Mouse (Mus musculus) myocyte (in vitro differentiated cells): ENCODE measurements at regions not wholly inside any gene's neighbourhood (a gene's known extent, or its start where the extent isn't known, plus 50 kb on each side); places are given as distances from the start of the nearest gene placed in this dataset.

Source experiments
- E2F4 ChIP-seq: IDR thresholded peaks from one replicate; pipeline ENCODE4 v1.6.1; 2011; ENCODE audit warnings: mild to moderate bottlenecking, control low read depth, moderate library complexity; ENCODE audit not compliant: insufficient read depth
- POLR2A ChIP-seq: IDR thresholded peaks from one replicate; pipeline ENCODE4 v1.6.1; 2011; ENCODE audit warnings: low read depth, mild to moderate bottlenecking, control low read depth, moderate library complexity; ENCODE audit not compliant: insufficient read length
- POLR2AphosphoS2 ChIP-seq: IDR thresholded peaks from one replicate; pipeline ENCODE4 v1.6.1; 2011; ENCODE audit warnings: low read depth, control low read depth; ENCODE audit not compliant: insufficient read length
- SRF ChIP-seq: IDR thresholded peaks from one replicate; pipeline ENCODE4 v1.6.1; 2011; ENCODE audit warnings: low read depth; ENCODE audit not compliant: control insufficient read depth, insufficient read length
- TCF3 ChIP-seq: IDR thresholded peaks from one replicate; pipeline ENCODE4 v1.6.1; 2011; ENCODE audit warnings: low read depth, control low read depth; ENCODE audit not compliant: insufficient read length
- USF1 ChIP-seq: IDR thresholded peaks from one replicate; pipeline ENCODE4 v1.6.1; 2011; ENCODE audit warnings: low read depth, mild to moderate bottlenecking, control low read depth, moderate library complexity

GRCm38 (mm10) chr6:81448366-81448765 lies 475.1 kb upstream of the Gcfc2 start:
- TF ChIP-seq TCF3 (no peak), POLR2A (no peak), USF1 (no peak), POLR2AphosphoS2 (no peak), E2F4 (no peak), SRF (no peak)
